Mouse (Mus musculus) heart, embryonic 12.5 days (tissue): Measurements from ENCODE around the gene Engase. TPM values are rescaled to one million over a fixed set of nuclear protein-coding genes. Genes with fewer than 3 reads are reported as not detected.
A peak's percentile ranks its signal among the peaks of the same experiment; 100 is the strongest.

Source experiments
- ATAC-seq: fragments of 200-750 bp; cut with Nextera tagmentation; 2 replicates; pipeline ENCODE4 v1.8.0; 2017; ENCODE audit warnings: moderate TSS enrichment, moderate library complexity; ENCODE audit not compliant: insufficient number of reproducible peaks, low FRiP score
- H3K27ac ChIP-seq: fragments of 300-500 bp; sonication (generic); 2 replicates; pipeline ENCODE4 v1.5.1; 2016; ENCODE audit warnings: mild to moderate bottlenecking, moderate library complexity; ENCODE audit not compliant: poor library complexity, severe bottlenecking
- H3K27me3 ChIP-seq: fragments of 300-500 bp; sonication (generic); replicated peaks from 2 replicates; pipeline ENCODE4 v1.6.1; 2016; ENCODE audit warnings: mild to moderate bottlenecking, moderate library complexity
- H3K36me3 ChIP-seq: fragments of 300-500 bp; sonication (generic); 2 replicates; pipeline ENCODE4 v1.6.1; 2016; ENCODE audit warnings: mild to moderate bottlenecking, moderate library complexity
- H3K4me1 ChIP-seq: fragments of 300-500 bp; sonication (generic); replicated peaks from 2 replicates; pipeline ENCODE4 v1.6.1; 2016; ENCODE audit warnings: mild to moderate bottlenecking
- H3K4me2 ChIP-seq: fragments of 300-500 bp; sonication (generic); 2 replicates; pipeline ENCODE4 v1.6.1; 2016; ENCODE audit warnings: mild to moderate bottlenecking, moderate library complexity
- H3K4me3 ChIP-seq: fragments of 300-500 bp; sonication (generic); 2 replicates; pipeline ENCODE4 v1.5.1; 2016; ENCODE audit warnings: mild to moderate bottlenecking
- H3K9ac ChIP-seq: fragments of 300-500 bp; sonication (generic); 2 replicates; pipeline ENCODE4 v1.6.1; 2016; ENCODE audit warnings: mild to moderate bottlenecking, moderate library complexity
- H3K9me3 ChIP-seq: fragments of 300-500 bp; sonication (generic); replicated peaks from 2 replicates; pipeline ENCODE4 v1.6.1; 2016; ENCODE audit warnings: mild to moderate bottlenecking, moderate library complexity
- WGBS: fragments of 180-500 bp; shearing (Covaris S2); methylation state at CpG from one replicate; pipeline ENCODE4 v1.1.7; 2016; 5-methylcytosine and 5-hydroxymethylcytosine counted together
- polyA plus RNA-seq: library from polyadenylated mRNA; unstranded; fragments of >200 nt; fragmentation: Nextera tagmentation; extraction: Ambion mirVana; gene quantifications from 2 replicates; pipeline ENCODE4 v1.2.1, GENCODE M21; 2016

Gene Engase
- polyA plus RNA-seq, 1 experiment from 2014 or later = 4.6 TPM

DNA sequence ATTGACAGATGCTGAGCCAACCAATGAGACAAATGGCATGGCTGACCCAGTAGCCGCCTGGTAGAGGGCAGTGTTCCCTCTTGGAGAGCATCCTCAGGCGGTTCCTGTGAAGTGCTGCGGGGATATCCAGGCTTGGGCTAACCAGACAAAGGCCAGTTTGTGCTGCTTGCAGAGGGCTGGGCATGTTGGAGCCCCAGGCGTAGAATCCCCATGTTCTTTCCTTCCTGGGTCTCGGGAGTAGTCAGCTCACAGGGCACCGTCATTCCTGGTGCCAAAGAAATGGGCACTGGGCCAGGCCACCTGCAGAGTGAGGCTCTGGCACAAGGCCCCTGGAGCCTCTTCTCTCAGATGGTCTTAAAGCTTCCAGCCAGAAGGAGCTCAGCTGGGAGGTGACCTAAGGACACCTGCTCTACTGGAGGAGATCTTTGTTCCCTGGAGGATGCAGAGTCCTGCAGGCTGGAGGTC lies 40.1 kb upstream of the Engase start:
- H3K4me3 ChIP-seq = no peak overlapping the region
- WGBS = 44% methylated on average over 6 of the region's 6 CpGs
- 0 out of 2 replicates have a peak, but pooled peaks cover 6% of the 10 kb centered on the region for H3K27me3 ChIP-seq
- no peak for ATAC-seq
- H3K9ac ChIP-seq = no peak overlapping the region
- peaks cover 38% of the 10 kb centered on the region for H3K4me1 ChIP-seq
- H3K36me3 ChIP-seq = no peaks in the 10 kb centered on the region
- H3K27ac ChIP-seq = no peak overlapping the region
- no peak overlapping the region for H3K4me2 ChIP-seq
- H3K9me3 ChIP-seq = no peaks in the 10 kb centered on the region

DNA sequence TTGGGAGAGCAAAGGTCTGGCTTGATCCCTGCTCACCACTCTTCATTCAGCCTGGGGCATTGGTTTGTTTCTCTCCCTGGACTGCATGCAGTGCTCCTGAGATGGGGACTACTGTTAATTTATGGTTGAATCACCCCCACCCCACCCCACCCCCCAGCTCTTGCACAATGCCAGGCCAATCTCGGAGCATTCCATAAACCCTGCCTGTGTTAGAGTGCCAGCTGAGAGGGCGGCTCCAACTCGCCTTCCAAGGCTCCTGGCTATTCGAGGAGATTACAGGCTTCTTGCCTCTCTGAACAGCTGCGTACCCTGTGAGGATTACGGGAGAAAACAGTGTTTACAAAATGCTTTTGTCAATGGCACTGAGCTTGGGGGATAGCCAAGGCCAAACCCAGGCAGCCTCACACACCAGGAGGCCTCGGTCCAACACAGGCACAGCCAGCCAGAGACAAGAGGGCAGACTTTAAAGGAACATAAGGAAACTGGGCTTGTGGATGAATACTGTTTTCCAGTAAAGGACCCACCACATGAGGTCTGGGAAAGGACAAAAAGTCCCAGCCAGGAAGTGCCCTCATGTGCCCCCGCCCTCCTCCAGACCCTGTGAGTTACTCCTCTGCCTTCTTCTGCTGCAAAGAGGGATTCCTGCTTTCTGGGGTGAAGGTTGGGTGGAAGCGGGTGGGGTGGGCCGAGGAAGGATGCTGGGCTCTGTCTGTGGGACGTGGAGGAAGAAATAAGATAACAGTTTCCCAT lies 37.8 kb upstream of the Engase start:
- ATAC-seq = no peak
- 34% methylated on average over 11 of the region's 11 CpGs for WGBS
- H3K4me1 ChIP-seq = peaks cover 30% of the 10 kb centered on the region
- no peaks in the 10 kb centered on the region for H3K36me3 ChIP-seq
- no peak overlapping the region for H3K9ac ChIP-seq
- H3K4me3 ChIP-seq = no peak overlapping the region
- H3K27ac ChIP-seq = peak overlapping the region; percentile 3; the same call in 1 of the 2 replicates
- no peak overlapping the region for H3K4me2 ChIP-seq
- no peaks in the 10 kb centered on the region for H3K9me3 ChIP-seq
- H3K27me3 ChIP-seq = peaks cover 6% of the 10 kb centered on the region; the same call in 1 of the 2 replicates

DNA sequence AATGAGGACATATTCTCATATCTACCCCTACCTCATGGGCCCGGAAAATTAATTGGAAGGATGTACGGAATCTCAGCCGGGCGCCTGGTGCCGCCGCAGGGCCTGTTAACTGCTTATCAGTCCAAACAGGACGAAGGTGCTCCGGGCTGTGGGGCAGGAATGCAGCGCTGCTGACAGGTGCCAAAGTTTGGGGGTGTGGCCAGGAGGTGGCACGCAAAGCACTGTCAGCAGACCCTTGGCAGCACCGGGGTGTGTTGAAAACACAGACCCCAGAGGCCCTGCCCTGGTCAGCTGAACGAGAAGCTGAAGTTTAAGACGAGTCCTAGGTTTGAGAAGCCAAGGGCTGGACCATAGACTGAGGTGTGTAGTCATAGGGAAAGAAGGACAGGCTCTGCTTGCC lies 33.9 kb upstream of the Engase start:
- peaks cover 16% of the 10 kb centered on the region for H3K27me3 ChIP-seq
- no peaks in the 10 kb centered on the region for H3K36me3 ChIP-seq
- no peak overlapping the region for H3K4me3 ChIP-seq
- H3K9me3 ChIP-seq = no peaks in the 10 kb centered on the region
- no peak overlapping the region for H3K9ac ChIP-seq
- no peak overlapping the region for H3K4me2 ChIP-seq
- peaks cover 22% of the 10 kb centered on the region for H3K4me1 ChIP-seq
- no peak overlapping the region for H3K27ac ChIP-seq
- WGBS = 24% methylated on average over 13 of the region's 13 CpGs
- no peak for ATAC-seq

GRCm38 (mm10) chr11:118443201-118443970 lies 33.2 kb upstream of the Engase start:
- no peaks in the 10 kb centered on the region for H3K36me3 ChIP-seq
- H3K27me3 ChIP-seq = peaks cover 22% of the 10 kb centered on the region
- H3K9me3 ChIP-seq = no peaks in the 10 kb centered on the region
- H3K4me1 ChIP-seq = peaks cover 21% of the 10 kb centered on the region
- WGBS = 32% methylated on average over 11 of the region's 11 CpGs
- no peak overlapping the region for H3K4me2 ChIP-seq
- no peak overlapping the region for H3K9ac ChIP-seq
- H3K4me3 ChIP-seq = no peak overlapping the region
- no peak for ATAC-seq
- H3K27ac ChIP-seq = no peak overlapping the region

DNA sequence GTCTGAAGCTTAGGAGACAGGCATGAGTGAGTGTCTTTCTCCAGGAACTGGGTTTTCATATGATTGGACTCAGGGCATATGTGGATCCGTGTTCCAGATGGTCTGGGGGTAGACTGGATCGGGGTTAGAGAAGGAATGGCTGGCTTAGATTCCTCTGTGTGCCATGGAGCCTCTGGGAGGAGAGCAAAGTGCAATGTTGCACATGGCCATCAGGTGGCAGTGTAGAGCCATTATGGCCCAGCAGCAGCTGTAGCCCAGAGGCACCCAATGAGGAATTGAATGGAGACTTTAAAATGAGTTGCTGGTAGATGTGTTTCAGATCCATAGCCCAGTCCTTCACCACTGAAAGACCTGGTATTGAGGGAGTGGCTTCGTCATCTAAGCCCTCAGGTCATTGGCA lies 30.8 kb upstream of the Engase start:
- WGBS = 15% methylated on average over 3 of the region's 3 CpGs
- Histone ChIP-seq H3K4me3 (no peak overlapping the region), H3K27ac (no peak overlapping the region), H3K9ac (no peak overlapping the region), H3K36me3 (no peaks in the 10 kb centered on the region), H3K27me3 (peaks cover 22% of the 10 kb centered on the region), H3K4me1 (peaks cover 12% of the 10 kb centered on the region), H3K4me2 (no peak overlapping the region), H3K9me3 (no peaks in the 10 kb centered on the region)
- peak; percentile 64 for ATAC-seq

- H3K9ac ChIP-seq = no peak overlapping the region
- no peak overlapping the region for H3K27ac ChIP-seq
- 53% methylated on average over 4 of the region's 4 CpGs for WGBS
- no peak overlapping the region for H3K4me3 ChIP-seq
- no peak overlapping the region for H3K4me2 ChIP-seq
- no peaks in the 10 kb centered on the region for H3K36me3 ChIP-seq
- H3K9me3 ChIP-seq = no peaks in the 10 kb centered on the region
- H3K4me1 ChIP-seq = peaks cover 12% of the 10 kb centered on the region
- no peak for ATAC-seq
- H3K27me3 ChIP-seq = peaks cover 22% of the 10 kb centered on the region
These were observed 29.3 kb upstream of the Engase start for GRCm38 (mm10) chr11:118447346-118447745.

DNA sequence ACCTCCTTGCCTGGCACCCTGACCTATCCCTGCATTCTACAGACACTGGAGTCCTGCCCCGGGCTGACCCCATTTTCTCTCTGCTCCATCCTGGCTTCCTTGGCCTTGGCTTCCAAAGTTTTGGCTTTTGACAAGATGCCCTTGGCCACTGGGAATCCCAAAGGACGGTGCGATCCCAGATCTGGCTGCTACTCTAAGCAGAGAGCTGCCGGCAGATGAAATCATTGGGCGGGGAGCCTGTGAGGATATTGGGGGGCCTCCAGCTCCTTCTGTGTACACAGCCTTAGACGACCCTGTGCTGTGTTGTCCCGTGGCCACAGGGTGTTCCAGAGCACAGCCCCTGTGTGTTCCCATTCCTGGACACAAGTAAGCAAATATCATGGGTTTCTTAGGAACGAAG lies 28.2 kb upstream of the Engase start:
- WGBS = 79% methylated on average over 8 of the region's 8 CpGs
- Histone ChIP-seq H3K27ac (no peak overlapping the region), H3K9ac (no peak overlapping the region), H3K9me3 (no peaks in the 10 kb centered on the region), H3K27me3 (peaks cover 22% of the 10 kb centered on the region), H3K36me3 (no peaks in the 10 kb centered on the region), H3K4me3 (no peak overlapping the region), H3K4me1 (0 out of 2 replicates have a peak, but pooled peaks cover 5% of the 10 kb centered on the region), H3K4me2 (no peak overlapping the region)
- ATAC-seq = no peak

- no peak overlapping the region for H3K4me3 ChIP-seq
- no peak for ATAC-seq
- WGBS = 83% methylated on average over 6 of the region's 6 CpGs
- no peaks in the 10 kb centered on the region for H3K9me3 ChIP-seq
- H3K27ac ChIP-seq = no peak overlapping the region
- 0 out of 2 replicates have a peak, but pooled peaks cover 8% of the 10 kb centered on the region for H3K27me3 ChIP-seq
- H3K4me1 ChIP-seq = 0 out of 2 replicates have a peak, but pooled peaks cover 5% of the 10 kb centered on the region
- H3K9ac ChIP-seq = no peak overlapping the region
- H3K36me3 ChIP-seq = no peaks in the 10 kb centered on the region
- H3K4me2 ChIP-seq = no peak overlapping the region
These were observed 25.4 kb upstream of the Engase start for GRCm38 (mm10) chr11:118451211-118451610.

DNA sequence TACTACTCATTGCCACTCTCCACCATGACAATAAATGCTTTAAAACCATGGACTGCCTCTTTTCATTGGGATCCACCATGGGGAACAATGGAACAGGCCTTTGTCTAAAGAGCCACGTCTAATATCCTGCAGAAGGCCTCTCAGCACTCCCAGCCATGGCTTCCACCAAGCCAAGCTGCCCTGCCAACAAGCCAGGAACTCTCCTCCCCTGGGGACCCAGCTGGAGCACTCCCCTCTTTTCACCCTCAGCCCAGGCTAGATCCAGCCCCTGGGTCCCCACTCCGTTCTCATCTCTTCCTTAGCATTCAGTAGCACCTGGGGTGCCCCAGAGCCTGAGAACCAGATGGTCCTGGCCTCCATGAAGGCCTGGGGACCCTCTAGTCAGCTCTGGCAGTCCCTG lies 23.7 kb upstream of the Engase start:
- no peak for ATAC-seq
- H3K9ac ChIP-seq = no peak overlapping the region
- no peaks in the 10 kb centered on the region for H3K36me3 ChIP-seq
- H3K9me3 ChIP-seq = no peaks in the 10 kb centered on the region
- 0 out of 2 replicates have a peak, but pooled peaks cover 3% of the 10 kb centered on the region for H3K27me3 ChIP-seq
- no peak overlapping the region for H3K27ac ChIP-seq
- 65% methylated on average over 2 of the region's 2 CpGs for WGBS
- no peak overlapping the region for H3K4me2 ChIP-seq
- H3K4me1 ChIP-seq = 0 out of 2 replicates have a peak, but pooled peaks cover 5% of the 10 kb centered on the region
- no peak overlapping the region for H3K4me3 ChIP-seq

DNA sequence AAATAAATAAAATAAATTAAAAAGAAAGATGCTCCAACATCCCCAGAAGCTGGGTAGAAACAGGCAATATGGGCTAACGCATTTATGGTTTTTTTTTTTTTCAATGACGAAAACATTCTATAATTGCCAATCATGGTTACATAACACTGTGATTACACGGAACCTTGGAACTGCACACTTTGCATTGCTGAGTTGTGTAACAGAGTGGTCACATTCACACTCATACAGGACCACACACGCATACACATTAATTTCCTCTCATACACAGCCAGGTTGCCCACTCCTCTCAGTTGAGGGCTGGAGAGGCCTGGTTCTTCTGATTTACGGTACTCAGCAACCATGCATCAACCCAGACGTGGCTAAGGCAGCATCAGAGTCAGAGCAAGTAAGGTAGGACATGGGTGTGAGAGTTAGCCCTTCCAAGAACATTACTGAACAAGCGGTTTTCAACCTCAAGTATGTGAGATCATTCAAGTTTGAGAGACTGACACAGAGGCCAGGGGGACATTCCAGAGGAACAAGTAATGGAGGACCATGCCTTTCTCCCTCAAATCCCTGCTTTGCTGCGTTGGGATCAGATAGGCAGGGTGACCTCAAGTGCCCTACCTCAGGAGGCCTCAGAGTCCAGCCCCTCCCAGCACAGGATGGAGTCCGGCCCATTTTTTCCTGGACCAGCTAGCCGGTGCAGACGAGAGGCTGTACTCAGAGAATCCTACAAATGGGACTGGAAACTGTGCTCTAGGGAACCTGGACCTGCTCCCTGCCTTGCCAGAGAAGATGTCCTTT lies 22.6 kb upstream of the Engase start:
- no peaks in the 10 kb centered on the region for H3K27me3 ChIP-seq
- no peaks in the 10 kb centered on the region for H3K36me3 ChIP-seq
- ATAC-seq = no peak
- H3K4me3 ChIP-seq = no peak overlapping the region
- H3K4me2 ChIP-seq = no peak overlapping the region
- peaks cover 10% of the 10 kb centered on the region for H3K4me1 ChIP-seq
- no peaks in the 10 kb centered on the region for H3K9me3 ChIP-seq
- WGBS = 68% methylated on average over 11 of the region's 11 CpGs
- no peak overlapping the region for H3K9ac ChIP-seq
- H3K27ac ChIP-seq = no peak overlapping the region

DNA sequence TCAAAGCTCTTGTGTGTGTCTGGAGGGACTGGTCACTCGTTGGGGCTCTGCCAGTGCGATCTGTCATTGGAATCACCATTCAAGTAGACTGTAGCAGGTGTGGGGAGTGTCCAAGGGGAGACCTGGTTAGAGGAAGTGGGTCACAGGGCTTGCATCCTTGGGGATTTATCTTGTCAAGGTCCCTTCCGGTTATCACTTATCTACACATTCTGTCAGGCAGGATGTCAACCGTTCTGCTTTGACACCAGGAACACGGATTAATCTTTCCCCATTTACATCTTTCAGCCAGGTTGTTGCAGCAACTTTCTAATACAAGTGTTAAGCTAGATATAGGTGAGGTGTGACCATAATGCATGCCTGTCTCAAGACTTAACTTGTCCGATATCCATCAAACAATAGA lies 20.8 kb upstream of the Engase start:
- Histone ChIP-seq H3K9ac (no peak overlapping the region), H3K36me3 (no peaks in the 10 kb centered on the region), H3K27me3 (no peaks in the 10 kb centered on the region), H3K27ac (no peak overlapping the region), H3K4me1 (peaks cover 13% of the 10 kb centered on the region), H3K9me3 (peaks cover 6% of the 10 kb centered on the region; the same call in 1 of the 2 replicates), H3K4me2 (no peak overlapping the region), H3K4me3 (no peak overlapping the region)
- 59% methylated on average over 6 of the region's 6 CpGs for WGBS
- ATAC-seq = no peak
